Mouse (Mus musculus): ENCODE data around the gene Mif. TPM values are rescaled to one million over a fixed set of nuclear protein-coding genes. Genes with fewer than 3 reads are reported as not detected.

Gene Mif
- total and polyA plus RNA-seq, 3 experiments: 1,217 to 2,151 (median 2,072) TPM

DNA sequence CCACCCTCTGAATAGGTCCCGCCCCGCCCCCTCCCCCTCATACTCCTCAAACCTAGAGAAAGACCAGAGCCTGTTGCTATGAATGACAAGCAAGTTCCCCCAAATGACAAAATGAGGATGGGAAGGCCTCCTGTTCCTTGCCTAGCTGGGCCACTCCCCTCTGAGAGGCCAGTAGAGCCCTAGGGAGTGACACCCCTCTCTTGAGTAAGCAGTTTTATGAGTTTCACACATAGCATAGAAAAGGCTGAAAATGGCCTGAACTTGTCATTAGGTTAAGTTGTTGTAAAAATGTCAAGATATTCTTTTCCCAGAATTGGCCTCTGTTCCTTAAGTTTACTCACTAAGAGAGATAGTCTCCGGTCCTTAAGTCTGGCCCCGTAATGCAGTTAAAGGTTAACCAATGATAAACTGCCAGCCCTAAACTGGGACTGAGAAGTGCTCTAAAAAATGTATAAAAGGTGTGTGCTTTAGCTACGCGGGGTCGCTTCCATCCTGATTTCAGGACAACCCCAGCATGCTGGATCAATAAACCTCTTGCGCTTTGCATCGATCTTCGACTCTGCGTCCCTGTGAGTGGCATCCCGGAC lies 7.4 kb downstream of the Mif start:
- no peak overlapping the region for H3K27ac ChIP-seq (ENCODE audit: insufficient read depth, low read depth)
- H3K4me1 ChIP-seq (ENCODE audit: control insufficient read depth in 1 of 2, insufficient read depth in 2 of 2): peaks cover 4 to 23% of the 10 kb centered on the region in 2 experiments; a peak in 3 of 4 replicates
- TF ChIP-seq RAD21 (IDR thresholded peaks at IDR 0.05; ENCODE audit: low read depth, low read length): no peak
- DNase-seq (ENCODE audit: extremely low read depth): no peak
- no peak overlapping the region for H3K9ac ChIP-seq (ENCODE audit: insufficient read depth, low read depth)
- no peak overlapping the region for H3K4me3 ChIP-seq (replicated peaks in 1 of 3; ENCODE audit: low read depth in 2 of 3, low read length in 2 of 3, poor library complexity in 1 of 3)
- no peak overlapping the region for H3K4me2 ChIP-seq (ENCODE audit: insufficient read depth, low read depth, poor library complexity, severe bottlenecking)
- H3K9me3 ChIP-seq (replicated peaks; ENCODE audit: low read length): peaks cover 4% of the 10 kb centered on the region
- no peaks in the 10 kb centered on the region for H3K27me3 ChIP-seq (replicated peaks)
- peaks cover 12 to 30% of the 10 kb centered on the region in 2 experiments for H3K36me3 ChIP-seq (replicated peaks in 1 of 2; ENCODE audit: control insufficient read depth in 1 of 2, insufficient read depth in 1 of 2, low read length in 1 of 2)
- no peaks in the 10 kb centered on the region for H3K79me2 ChIP-seq (replicated peaks; ENCODE audit: control insufficient read depth, extremely low read depth, insufficient read depth, poor library complexity, severe bottlenecking)
- in situ Hi-C loops (cut with MboI; ENCODE audit: low pct_ligation_motif_present, low pct_unique_long_range_greater_than_20kb, low sequenced_read_pairs): loop anchor here (10.0 kb wide), 1 partner anchor 108 kb away; no protein-coding TSS in a partner anchor
- dilution Hi-C loops (cut with MboI; ENCODE audit: extremely low pct_ligation_motif_present, extremely low pct_unique_long_range_greater_than_20kb, low sequenced_read_pairs): no loop called here

DNA sequence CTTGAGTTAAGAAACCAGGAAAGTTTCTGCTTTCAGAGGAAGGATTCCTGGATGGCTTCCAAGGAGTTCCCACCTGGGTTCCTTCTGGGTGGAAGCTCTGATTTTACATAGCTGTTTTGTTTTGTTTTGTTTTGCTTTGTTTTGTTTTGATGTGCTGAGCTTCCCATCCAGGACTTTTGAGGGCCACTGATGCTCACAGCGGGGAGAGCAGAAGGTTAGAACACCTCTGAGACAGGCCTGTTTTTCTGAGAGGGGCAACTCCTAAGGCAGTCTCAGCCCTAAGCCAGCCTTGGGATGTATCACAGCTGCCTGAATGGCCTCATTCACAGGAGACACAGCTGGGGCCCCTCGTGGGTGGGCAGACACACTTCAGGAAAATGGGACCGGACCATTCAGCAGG lies 8.4 kb downstream of the Mif start:
- dilution Hi-C loops (cut with MboI; ENCODE audit: extremely low pct_ligation_motif_present, extremely low pct_unique_long_range_greater_than_20kb, low sequenced_read_pairs) (no loop called here), in situ Hi-C loops (cut with MboI; ENCODE audit: low pct_ligation_motif_present, low pct_unique_long_range_greater_than_20kb, low sequenced_read_pairs) (loop anchor here (10.0 kb wide), 1 partner anchor 107 kb away; no protein-coding TSS in a partner anchor)
- TF ChIP-seq USF1 (IDR thresholded peaks at IDR 0.05; ENCODE audit: low read depth, low read length) (no peak), ZMIZ1 (IDR thresholded peaks at IDR 0.05; ENCODE audit: low read depth, low read length) (no peak), ZKSCAN1 (IDR thresholded peaks at IDR 0.05; ENCODE audit: borderline replicate concordance, low read depth, low read length) (no peak), BHLHE40 (IDR thresholded peaks at IDR 0.05; ENCODE audit: low read depth, low read length) (no peak), NRF1 (IDR thresholded peaks at IDR 0.05; ENCODE audit: low read depth, low read length) (no peak)
- Histone ChIP-seq H3K9me3 (replicated peaks; ENCODE audit: low read length) (peaks cover 4% of the 10 kb centered on the region), H3K79me2 (replicated peaks; ENCODE audit: control insufficient read depth, extremely low read depth, insufficient read depth, poor library complexity, severe bottlenecking) (no peaks in the 10 kb centered on the region), H3K9ac (ENCODE audit: insufficient read depth, low read depth) (no peak overlapping the region), H3K4me2 (ENCODE audit: insufficient read depth, low read depth, poor library complexity, severe bottlenecking) (no peak overlapping the region), H3K36me3 (replicated peaks in 1 of 2; ENCODE audit: control insufficient read depth in 1 of 2, insufficient read depth in 1 of 2, low read length in 1 of 2) (peaks cover 2 to 20% of the 10 kb centered on the region in 2 experiments), H3K4me3 (replicated peaks in 1 of 3; ENCODE audit: low read depth in 2 of 3, low read length in 2 of 3, poor library complexity in 1 of 3) (no peak overlapping the region), H3K4me1 (ENCODE audit: control insufficient read depth in 1 of 2, insufficient read depth in 2 of 2) (peaks cover 2 to 15% of the 10 kb centered on the region in 2 experiments; a peak in 3 of 4 replicates), H3K27me3 (replicated peaks) (no peaks in the 10 kb centered on the region), H3K27ac (ENCODE audit: insufficient read depth, low read depth) (no peak overlapping the region)
- no peak for DNase-seq (ENCODE audit: extremely low read depth)

GRCm38 (mm10) chr10:75851076-75851475 lies 9.0 kb downstream of the Mif start:
- dilution Hi-C loops (cut with MboI; ENCODE audit: extremely low pct_ligation_motif_present, extremely low pct_unique_long_range_greater_than_20kb, low sequenced_read_pairs) (no loop called here), in situ Hi-C loops (cut with MboI; ENCODE audit: low pct_ligation_motif_present, low pct_unique_long_range_greater_than_20kb, low sequenced_read_pairs) (loop anchor here (10.0 kb wide), 1 partner anchor 106 kb away; no protein-coding TSS in a partner anchor)
- Histone ChIP-seq H3K79me2 (replicated peaks; ENCODE audit: control insufficient read depth, extremely low read depth, insufficient read depth, poor library complexity, severe bottlenecking) (no peaks in the 10 kb centered on the region), H3K36me3 (replicated peaks in 1 of 2; ENCODE audit: control insufficient read depth in 1 of 2, insufficient read depth in 1 of 2, low read length in 1 of 2) (peaks cover 0 to 14% of the 10 kb centered on the region in 2 experiments), H3K9ac (ENCODE audit: insufficient read depth, low read depth) (no peak overlapping the region), H3K9me3 (replicated peaks; ENCODE audit: low read length) (peaks cover 4% of the 10 kb centered on the region), H3K4me3 (replicated peaks in 1 of 3; ENCODE audit: low read depth in 2 of 3, low read length in 2 of 3, poor library complexity in 1 of 3) (no peak overlapping the region), H3K4me1 (ENCODE audit: control insufficient read depth in 1 of 2, insufficient read depth in 2 of 2) (peaks cover 2 to 20% of the 10 kb centered on the region in 2 experiments; a peak in 3 of 4 replicates), H3K27ac (ENCODE audit: insufficient read depth, low read depth) (no peak overlapping the region), H3K4me2 (ENCODE audit: insufficient read depth, low read depth, poor library complexity, severe bottlenecking) (no peak overlapping the region), H3K27me3 (replicated peaks) (no peaks in the 10 kb centered on the region)
- TF ChIP-seq RCOR1 (conservative IDR thresholded peaks at IDR 0.05; ENCODE audit: low read depth, low read length) (no peak), CHD1 (IDR thresholded peaks at IDR 0.05; ENCODE audit: low read depth, low read length) (no peak), MXI1 (IDR thresholded peaks at IDR 0.05; ENCODE audit: low read depth, low read length) (no peak), ETS1 (conservative IDR thresholded peaks at IDR 0.05; ENCODE audit: low read depth, low read length) (no peak), GABPA (IDR thresholded peaks at IDR 0.05; ENCODE audit: insufficient replicate concordance, low read depth, low read length) (no peak), MYC (IDR thresholded peaks at IDR 0.05; ENCODE audit: low read depth, low read length) (no peak), HCFC1 (IDR thresholded peaks at IDR 0.05; ENCODE audit: low read depth, low read length) (no peak), RAD21 (IDR thresholded peaks at IDR 0.05; ENCODE audit: low read depth, low read length) (no peak), TCF12 (IDR thresholded peaks at IDR 0.05; ENCODE audit: low read depth, low read length) (no peak), NRF1 (IDR thresholded peaks at IDR 0.05; ENCODE audit: low read depth, low read length) (no peak), USF2 (conservative IDR thresholded peaks at IDR 0.05; ENCODE audit: low read depth, low read length) (no peak), SIN3A (IDR thresholded peaks at IDR 0.05; ENCODE audit: low read length) (no peak)
- no peak for DNase-seq (ENCODE audit: extremely low read depth)
